Mouse (Mus musculus) hindbrain, embryonic 15.5 days (tissue): ENCODE results near the gene Lmo7. TPM values are rescaled to one million over a fixed set of nuclear protein-coding genes. Genes with fewer than 3 reads are reported as not detected.

Experiments used
- polyA plus RNA-seq: library from polyadenylated mRNA; unstranded; fragments of >200 nt; fragmentation: Nextera tagmentation; extraction: Ambion mirVana; gene quantifications from 2 replicates; pipeline ENCODE4 v1.2.1, GENCODE M21; 2015

Gene Lmo7
- polyA plus RNA-seq, 1 experiment from 2014 or later: 1.7 TPM

Other genes with a start within 250 kb of the Lmo7 start
- gene Tbc1d4, start 120.8 kb upstream of the Lmo7 start, polyA plus RNA-seq: 11.3 and 11.9 TPM in 2 replicates
- gene Commd6, start 89.3 kb upstream of the Lmo7 start, polyA plus RNA-seq: 88.1 and 93.4 TPM in 2 replicates
- 252 and 255 TPM in 2 replicates for gene Uchl3, start 76.0 kb upstream of the Lmo7 start, polyA plus RNA-seq
- gene Gm9922, start 143 bp upstream of the Lmo7 start, polyA plus RNA-seq: not detected in 2 replicates